18 mouse cellular contexts compared by ENCODE assay signal in genomic region chr16:78641205-78641604, GRCm38 (mm10).
"Had no signal": no experiment of that assay in that cellular context is flagged by ENCODE, and none has a peak within 500 bp of the region (broad histone marks: within the 10 kb centered on the region; RNA-seq: fewer than 3 reads in every experiment).

No protein-coding gene starts in this region.

- H3K4me2 ChIP-seq: liver, embryonic 11.5 days; liver, embryonic 13.5 days; liver, embryonic 15.5 days; lung, embryonic 15.5 days; midbrain, embryonic 11.5 days; midbrain, embryonic 13.5 days; midbrain, embryonic 15.5 days; neural tube, embryonic 12.5 days; stomach, embryonic 15.5 days had no signal

- H3K9me3 ChIP-seq: liver, embryonic 13.5 days; liver, embryonic 15.5 days; lung, embryonic 15.5 days; megakaryocyte, embryonic 14.5 days; midbrain, embryonic 13.5 days; midbrain, embryonic 15.5 days; neural tube, embryonic 12.5 days; stomach, embryonic 15.5 days had no signal

- H3K27ac ChIP-seq: liver, embryonic 13.5 days; liver, embryonic 15.5 days; lung, embryonic 15.5 days; macrophage; midbrain, embryonic 13.5 days; midbrain, embryonic 15.5 days; neural tube, embryonic 12.5 days; stomach, embryonic 15.5 days; stomach, postnatal 0 days had no signal

- H3K4me3 ChIP-seq: liver, embryonic 13.5 days; liver, embryonic 15.5 days; lung, embryonic 15.5 days; megakaryocyte, embryonic 14.5 days; midbrain, embryonic 13.5 days; midbrain, embryonic 15.5 days; neural tube, embryonic 12.5 days; stomach, embryonic 15.5 days had no signal

- DNase-seq: liver, embryonic 13.5 days; liver, postnatal 0 days; lung, postnatal 36 days; right cerebral cortex, postnatal 14 days; thymus, adult 2 months; thymus, postnatal 25 days; thymus, postnatal 4 days had no signal

- H3K4me1 ChIP-seq: liver, embryonic 13.5 days; liver, embryonic 15.5 days; lung, embryonic 15.5 days; megakaryocyte, embryonic 14.5 days; midbrain, embryonic 13.5 days; midbrain, embryonic 15.5 days; neural tube, embryonic 12.5 days; stomach, embryonic 15.5 days had no signal

- H3K27me3 ChIP-seq: liver, embryonic 13.5 days; liver, embryonic 15.5 days; lung, embryonic 15.5 days; megakaryocyte, embryonic 14.5 days; midbrain, embryonic 13.5 days; midbrain, embryonic 15.5 days; neural tube, embryonic 12.5 days; stomach, embryonic 15.5 days had no signal

- H3K36me3 ChIP-seq: liver, embryonic 13.5 days; liver, embryonic 15.5 days; lung, embryonic 15.5 days; midbrain, embryonic 13.5 days; midbrain, embryonic 15.5 days; neural tube, embryonic 12.5 days; stomach, embryonic 15.5 days had no signal

- ATAC-seq: liver, postnatal 0 days; midbrain, embryonic 13.5 days; midbrain, embryonic 15.5 days had no signal

- H3K9ac ChIP-seq: liver, embryonic 13.5 days; liver, embryonic 15.5 days; liver, postnatal 0 days; lung, embryonic 15.5 days; midbrain, embryonic 13.5 days; midbrain, embryonic 15.5 days; neural tube, embryonic 12.5 days; stomach, embryonic 15.5 days had no signal
